Mouse (Mus musculus): ENCODE measurements at regions not wholly inside any gene's neighbourhood (a gene's known extent, or its start where the extent isn't known, plus 50 kb on each side); places are given as distances from the start of the nearest gene placed in this dataset.

DNA sequence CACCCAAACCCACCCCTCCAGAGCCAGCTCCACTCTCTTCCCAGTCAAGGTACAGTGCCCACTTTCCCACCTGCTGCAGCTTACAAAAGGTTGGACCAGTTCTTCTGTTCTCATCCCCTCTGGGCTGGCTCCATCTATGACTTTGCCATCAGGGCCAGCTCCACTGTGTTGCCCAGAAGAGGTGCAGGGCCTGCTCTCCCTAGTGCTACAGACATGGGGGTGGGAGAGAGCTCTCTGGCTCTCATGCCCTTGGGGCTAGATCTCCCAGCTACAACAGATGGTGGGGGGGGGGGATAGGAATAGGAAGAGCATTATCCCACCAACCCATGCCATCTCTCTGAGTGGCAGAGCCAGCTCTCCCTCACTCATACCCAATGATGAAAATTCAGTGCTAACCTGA, 219.6 kb upstream of the G2e3 start:
- no peak for DNase-seq (ENCODE audit: low spot score in 2 of 2)

DNA sequence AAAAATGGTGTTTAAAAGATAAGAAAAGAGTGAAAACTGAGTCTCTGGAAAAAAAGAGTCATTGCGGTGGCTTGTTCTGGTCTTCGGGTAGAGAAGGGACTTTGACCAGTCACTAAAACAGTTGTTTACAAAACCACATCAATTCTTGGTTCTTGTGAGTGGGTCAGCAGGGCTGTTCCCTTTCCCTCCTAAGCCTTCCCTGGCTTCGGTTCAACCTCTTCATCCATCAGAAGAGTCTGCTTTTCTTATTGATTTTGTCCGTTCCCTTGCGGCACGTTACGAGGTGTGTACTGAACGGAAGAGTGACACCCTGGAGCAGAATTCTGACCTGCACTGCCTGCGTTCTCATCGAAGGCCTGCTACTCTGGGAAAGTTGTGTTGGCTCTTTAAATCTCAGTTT, 229.1 kb upstream of the G2e3 start:
- DNase-seq (ENCODE audit: low spot score in 2 of 2), result no peak

DNA sequence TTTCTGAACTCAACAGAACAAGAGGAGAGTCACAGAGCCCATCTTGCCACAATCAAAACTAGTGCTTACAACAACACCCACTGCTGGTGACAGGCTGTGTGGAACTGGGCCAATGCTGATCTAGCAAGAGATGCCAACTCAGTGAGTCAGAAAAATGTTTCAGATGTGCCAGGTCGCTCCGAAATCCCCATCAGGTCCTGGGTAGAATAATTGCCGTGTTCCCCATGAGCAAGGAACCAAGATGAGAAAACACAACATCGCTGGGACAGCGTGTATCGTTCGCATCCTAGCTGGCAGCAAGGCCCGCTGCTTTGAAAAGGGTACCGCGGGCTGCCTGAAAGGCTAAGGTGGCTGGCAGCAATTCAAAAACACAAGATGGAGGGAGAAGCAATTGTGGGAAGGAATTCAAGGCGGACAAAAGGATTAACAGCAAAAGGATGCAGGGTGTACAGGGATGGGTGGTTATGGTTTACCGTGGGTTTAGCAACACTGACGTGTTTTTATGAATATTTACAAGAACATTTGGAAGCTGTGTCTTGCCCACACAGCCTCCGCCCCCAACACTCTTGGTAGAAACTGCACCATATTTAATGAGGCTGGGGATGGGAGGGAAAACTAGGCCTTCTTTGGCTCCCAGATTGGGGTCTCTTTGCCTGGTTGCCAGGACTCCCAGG, 229.7 kb upstream of the G2e3 start:
- peak; percentile 96 to 97 for DNase-seq (ENCODE audit: low spot score in 2 of 2)

DNA sequence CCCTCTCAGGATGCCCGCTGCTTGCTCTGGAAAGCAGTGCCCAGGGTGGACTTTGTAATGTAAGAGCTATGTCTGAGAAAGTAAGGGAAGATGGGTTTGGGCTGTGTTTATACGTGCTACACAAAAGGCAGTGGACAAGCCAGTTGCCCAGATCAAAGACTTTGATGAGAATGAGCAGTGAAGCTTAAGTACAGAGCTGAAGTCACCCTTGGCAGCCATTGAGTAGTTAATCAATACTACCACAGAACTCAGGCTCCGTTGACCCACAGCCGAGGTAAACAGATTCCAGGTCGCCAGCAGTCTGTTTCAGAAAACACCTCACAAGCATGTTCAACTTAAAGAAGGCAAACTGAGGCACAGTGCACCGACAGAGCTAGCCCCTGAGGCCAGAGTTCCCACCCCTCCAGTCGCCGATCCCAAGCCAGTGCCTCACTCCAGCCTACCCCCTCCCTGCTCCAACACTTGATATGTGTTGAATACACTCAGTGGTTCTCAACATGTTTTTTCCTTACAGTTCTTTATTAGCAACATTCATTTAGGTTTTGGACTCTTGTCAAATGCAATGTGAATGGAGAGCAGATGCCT, 230.3 kb upstream of the G2e3 start:
- DNase-seq (ENCODE audit: low spot score in 2 of 2), result no peak

DNA sequence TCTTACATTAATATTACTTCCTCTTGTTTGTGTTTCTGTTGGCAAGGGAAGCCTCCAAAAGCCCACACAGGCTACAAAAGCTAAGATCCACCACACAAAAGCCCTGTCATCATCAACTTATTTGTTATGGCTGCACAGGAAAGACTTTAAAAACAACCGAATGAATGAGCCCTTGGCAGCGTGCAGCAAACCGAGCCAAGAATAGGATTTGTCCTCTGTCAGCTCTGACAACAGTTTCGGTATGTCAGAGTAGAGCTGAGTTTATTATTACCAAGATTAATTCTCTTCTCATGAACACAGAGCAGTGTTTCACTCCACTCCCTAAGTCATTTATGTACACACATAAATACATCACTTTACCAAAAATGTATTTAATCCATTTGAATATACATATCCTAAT, 236.1 kb upstream of the G2e3 start:
- no peak for DNase-seq (ENCODE audit: low spot score in 2 of 2)

DNA sequence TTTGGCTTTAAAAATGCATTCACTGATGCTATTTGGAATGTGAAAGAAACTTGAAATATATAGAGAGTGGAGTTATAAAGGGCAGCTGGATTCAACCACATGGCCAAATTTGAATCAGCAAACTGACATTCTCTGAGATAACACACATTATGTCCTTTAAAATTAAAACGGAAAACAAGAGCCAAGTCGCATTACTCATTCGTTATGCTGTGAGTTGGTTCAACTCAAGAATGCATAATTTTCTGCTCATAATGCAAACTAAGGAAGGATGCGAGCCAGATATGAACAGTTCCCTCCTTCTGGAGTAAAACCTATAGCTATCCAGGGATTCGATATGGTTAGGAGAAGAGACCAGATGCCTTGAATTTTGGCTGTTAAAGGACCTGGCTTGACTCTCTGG, 239.8 kb upstream of the G2e3 start:
- peak in 1 of 2 experiments; percentile 17 for DNase-seq (ENCODE audit: low spot score in 2 of 2)

DNA sequence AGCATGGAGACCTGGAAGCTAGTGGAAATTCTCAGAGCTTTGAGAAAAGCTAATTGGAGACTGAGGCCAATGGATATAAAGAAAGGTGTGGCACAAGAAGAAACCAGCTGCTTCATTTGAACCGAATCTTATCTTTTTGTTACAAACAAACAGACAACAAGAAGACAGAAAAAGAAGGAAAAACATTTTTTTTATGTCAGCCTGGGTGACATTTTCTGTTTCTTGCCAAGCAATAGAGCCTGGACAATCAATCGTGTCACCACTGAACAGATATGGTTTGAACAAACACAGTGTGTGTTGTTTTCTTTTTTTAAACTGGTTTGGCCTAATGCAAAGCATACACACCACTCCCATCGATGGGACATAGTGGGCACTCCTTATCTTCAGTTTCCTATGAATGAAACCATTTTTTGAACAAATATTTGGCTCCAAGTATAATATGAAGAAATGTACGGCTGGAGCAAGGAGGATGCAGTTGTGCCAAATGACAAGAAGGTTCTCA, 244.3 kb upstream of the G2e3 start:
- no peak for DNase-seq (ENCODE audit: low spot score in 2 of 2)

DNA sequence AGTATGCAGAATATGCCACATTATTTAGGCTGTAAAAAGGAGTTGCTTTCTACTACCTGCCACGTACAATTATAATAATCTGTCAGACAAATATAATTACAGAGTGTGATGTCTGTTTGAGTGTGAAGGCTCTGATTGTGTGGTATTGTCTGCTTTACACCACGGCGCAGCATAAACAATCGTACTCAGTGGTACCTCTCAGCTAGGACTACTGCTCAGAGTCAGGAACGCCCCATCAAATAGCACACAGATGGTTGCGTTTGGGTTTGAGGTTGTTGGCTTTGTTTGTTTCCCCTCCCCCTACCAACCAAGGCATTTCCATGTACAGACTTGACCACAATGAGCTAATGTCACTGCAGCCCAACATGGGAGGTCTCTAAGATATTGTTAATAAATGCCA, 246.2 kb upstream of the G2e3 start:
- no peak for DNase-seq (ENCODE audit: low spot score in 2 of 2)

DNA sequence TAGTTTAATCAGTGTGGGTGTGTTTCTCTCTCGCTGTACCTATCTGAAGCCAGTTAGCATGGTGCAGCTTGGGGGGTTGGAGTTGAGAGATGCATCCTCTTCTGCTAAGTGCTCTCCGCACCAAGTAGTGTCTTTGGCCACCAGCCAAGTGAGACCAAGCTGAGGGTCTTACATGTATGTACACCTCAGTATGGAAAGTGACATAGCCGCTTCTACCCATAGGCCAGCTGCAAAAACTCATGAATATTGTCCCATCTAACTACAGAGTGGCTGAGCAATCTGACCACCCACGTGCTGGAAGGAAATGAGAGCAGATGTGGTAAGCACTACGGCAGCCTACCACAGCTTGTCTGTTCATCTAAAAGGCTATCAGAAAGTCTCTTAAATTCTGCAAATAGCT, 247.0 kb upstream of the G2e3 start:
- DNase-seq (ENCODE audit: low spot score in 2 of 2), result peak; percentile 40 to 64

DNA sequence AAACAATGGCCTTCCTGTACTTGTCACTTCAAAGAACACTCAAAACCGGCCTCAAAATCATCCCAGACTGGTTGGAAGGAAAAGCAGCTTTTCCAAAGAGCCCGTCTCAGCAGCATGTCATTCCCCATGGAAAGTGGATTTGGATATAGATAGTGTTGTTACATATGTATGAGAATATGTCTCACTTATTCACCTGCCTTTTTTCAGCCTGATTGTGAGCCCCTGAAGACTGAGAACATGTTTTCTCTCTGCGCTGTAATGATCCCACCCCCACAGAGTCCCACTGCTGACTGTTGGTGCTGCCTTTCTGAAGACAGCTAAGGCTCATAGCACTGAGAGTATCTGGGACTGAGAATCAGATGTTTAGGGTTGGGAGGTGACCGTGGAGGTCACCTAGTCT, 251.9 kb upstream of the G2e3 start:
- no peak for DNase-seq (ENCODE audit: low spot score in 2 of 2)

DNA sequence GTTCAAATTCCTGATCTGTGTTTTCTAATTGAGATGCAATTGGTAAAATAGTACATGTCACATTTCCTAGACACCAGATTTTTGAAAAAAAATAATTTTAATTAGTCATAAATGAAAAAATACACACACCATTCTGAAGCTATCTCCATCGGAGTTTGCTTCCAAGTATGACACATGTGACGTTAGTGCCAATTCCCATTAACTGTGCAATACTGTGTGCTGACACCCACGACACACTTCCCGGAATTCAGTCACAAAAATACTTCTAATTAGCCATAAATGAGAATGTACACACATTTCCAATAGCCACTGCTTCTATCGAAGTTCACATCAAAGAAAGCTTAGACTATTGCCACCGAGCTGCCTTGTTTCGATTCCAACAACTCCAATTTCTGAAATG, 258.5 kb upstream of the G2e3 start:
- no peak for DNase-seq (ENCODE audit: low spot score in 2 of 2)

DNA sequence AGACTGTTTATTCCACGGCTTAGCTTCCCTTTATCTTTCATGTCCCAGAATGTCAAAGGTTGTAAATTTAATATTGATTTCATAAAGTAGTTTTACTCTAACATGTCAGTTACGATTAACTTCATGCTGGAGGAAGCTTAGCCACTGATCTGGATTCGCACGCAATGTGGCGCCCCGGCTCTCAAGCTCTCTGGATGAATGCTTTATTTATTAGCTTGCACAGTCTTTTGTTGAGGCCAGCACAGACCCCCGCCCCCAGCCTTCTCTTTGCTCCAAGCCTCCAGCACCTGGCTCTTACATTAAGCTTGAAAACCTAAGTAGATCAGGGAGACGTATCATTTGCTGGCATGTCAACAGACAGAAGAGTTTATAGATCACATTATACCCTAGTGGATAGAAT, 266.1 kb upstream of the G2e3 start:
- DNase-seq (ENCODE audit: low spot score in 2 of 2), result no peak

DNA sequence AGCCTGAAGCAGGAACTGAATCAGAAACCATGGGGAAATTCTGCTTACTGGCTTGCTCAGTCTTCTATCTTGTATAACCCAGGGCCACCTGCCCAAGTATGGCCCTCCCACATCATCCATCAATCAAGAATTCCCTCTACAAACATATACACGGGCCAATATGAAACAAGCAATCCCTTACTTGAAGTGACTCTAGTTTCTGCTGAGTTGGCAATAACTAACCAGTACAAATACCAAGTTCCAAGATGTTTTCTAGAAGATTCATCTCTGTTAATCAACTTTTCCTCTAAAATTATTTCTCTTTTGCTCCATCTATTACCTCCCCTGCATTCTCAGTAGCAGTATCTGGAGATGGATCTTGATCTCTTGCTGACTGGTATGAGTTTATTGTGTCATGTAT, 274.4 kb upstream of the G2e3 start:
- DNase-seq (ENCODE audit: low spot score in 2 of 2), result no peak

DNA sequence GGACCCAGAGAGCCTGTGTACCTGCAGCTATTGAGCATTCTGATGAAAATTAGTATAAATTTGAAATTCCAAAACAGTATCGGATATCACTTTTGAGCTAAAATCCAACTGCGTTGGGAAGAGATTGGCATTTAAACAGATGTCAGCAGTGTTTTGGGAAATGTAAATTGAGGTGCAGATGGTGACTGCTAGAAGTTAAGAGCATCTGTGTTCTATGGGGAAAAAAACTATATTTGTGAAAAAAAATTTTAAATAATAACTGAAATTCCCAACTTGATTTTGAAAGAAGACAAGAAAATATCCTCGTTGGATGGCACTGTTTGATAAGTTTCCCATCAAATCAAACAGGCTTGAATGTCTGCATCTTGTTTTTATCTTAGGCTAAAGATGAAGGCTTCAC, 286.9 kb upstream of the G2e3 start:
- no peak for DNase-seq (ENCODE audit: low spot score in 2 of 2)

DNA sequence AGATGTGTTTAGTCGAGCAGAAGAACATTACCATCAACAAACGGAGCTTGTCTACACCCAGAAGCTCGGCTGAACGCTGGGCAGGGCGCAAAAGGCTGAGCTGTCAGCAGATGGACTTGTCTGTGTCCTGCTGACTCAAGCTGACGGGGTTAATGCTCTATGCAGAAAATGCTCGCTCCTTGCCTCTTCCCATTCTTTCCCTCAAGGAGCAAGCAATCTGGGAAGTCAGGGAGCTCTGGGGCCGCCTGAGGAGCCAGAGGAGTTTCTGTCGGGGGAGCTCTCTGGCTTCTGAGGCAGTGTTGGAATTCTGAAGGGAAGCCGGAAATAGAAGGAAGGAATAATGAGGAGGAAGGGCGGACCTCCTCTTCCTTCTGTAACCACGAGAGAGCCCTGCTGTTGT, 289.3 kb upstream of the G2e3 start:
- peak in 1 of 2 experiments; percentile 21 for DNase-seq (ENCODE audit: low spot score in 2 of 2)

DNA sequence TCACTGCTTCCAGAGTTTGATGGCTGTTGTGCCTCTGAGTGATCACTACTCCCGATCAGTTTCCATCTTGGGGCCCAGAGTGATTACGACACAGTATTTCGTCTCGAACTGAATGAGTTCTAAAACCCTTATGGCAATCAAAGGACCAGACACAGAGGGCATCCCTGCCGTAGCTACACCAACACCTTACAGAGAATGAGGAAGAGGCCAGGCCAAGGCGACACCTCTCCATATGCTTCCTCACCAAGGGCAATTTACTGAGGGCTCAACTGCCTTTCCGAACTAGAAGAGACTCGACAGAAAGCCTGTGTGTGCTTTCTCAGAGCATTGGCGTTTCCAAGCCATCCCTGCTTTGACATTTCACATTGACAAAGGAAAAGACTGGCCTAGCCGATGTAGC, 289.8 kb upstream of the G2e3 start:
- DNase-seq (ENCODE audit: low spot score in 2 of 2), result no peak

DNA sequence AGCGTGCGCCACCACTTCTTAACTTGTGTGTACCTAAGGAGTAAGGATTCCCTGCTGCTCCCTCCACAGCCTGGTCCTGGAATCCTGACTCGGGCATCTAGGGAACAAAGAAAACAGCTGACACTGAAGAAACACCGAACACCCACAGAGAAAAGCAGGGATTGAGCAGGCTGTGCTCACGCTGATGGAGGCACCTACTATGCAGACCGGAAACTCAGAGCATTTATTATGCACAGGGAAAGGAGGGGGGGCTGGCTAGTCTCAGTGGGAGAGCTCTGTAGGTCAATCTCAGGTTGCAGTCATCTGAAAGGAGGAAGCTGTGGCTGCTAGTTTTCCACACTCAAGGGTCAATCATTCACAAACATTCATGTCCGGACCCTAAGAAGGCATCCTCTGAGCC, 300.7 kb upstream of the G2e3 start:
- DNase-seq (ENCODE audit: low spot score in 2 of 2), result no peak

DNA sequence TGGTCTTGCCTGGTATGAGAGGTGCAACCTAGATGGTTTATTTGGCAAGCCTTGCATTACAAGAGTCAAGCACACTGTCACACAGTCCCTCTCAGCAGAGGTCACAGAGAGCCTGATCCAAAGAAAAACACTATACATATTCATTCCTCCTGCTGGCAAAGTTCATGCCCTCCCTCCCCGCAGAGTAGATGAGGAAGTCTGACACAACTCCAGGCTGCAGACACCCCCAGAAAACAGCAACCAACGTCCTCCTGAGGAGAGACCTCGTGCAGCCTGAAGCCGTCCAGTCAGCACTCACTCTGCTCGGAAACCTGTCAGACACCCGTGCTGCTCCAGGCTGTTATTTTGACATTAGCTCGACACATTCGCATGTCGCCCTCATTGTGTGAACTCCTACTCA, 302.4 kb upstream of the G2e3 start:
- no peak for DNase-seq (ENCODE audit: low spot score in 2 of 2)

DNA sequence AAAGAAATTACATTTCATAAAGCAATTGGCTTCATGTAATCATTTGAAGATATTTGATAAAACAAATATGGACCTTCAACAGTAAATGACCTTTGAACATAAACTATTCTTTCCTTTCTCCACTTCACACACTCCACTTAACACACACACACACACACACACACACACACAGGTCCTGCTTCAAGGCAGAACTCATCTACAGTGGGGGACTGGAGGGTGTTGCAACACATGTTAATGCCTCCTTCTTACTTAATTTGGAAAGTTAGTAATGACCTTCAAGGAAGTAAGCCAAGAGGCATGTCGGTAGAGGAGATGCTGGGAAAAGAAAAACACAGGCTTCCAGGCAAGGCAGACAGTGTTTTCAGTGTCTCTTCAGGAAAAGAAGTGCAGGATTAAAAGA, 302.8 kb upstream of the G2e3 start:
- no peak for DNase-seq (ENCODE audit: low spot score in 2 of 2)

DNA sequence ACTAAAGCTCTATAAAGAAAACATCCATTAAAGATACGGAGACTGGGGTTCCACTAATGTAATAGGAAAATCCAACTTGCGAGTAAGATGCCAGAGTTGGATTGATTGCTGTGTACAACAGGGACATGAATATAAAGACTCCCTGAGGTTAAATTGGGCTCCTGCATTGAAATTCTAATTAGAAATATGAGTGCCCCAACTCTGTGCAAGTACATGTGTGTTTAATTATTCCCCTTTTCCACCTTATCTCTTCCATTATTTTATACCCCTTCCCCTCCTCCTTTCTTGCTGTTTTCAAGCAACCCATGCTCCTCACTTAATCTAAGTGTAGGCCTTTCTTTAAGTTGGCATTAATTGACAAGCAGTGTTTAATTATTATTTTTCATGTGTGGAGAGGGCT, 315.7 kb upstream of the G2e3 start:
- no peak for DNase-seq (ENCODE audit: low spot score in 2 of 2)

DNA sequence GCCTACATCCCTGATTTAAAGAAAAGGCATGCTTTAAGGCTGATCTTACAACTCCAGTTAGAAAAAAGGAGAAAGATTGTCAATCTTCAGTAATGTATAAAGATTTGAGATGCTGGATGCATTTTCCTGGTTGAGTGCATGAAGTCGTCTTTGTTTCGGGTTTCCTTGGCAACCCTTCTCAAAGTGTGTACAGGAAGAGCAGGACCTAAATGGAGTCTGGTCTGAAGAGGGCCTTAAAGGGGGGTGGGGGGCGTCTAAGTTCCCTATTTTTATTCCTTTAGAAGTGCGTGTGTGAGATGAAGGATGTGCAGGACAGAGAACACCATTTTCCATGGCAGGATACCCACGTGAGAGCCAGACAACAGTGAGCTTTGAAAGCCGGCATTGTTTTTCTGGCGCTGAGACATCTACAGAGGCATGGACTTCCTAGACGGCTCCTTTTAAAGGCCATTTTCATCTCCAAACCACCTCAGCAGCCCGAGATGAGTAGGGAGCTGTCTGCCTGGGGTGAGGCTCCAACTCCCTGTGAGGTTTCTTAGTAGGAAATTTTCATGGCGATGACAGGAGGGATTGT, 319.2 kb upstream of the G2e3 start:
- no peak for DNase-seq (ENCODE audit: low spot score in 2 of 2)

DNA sequence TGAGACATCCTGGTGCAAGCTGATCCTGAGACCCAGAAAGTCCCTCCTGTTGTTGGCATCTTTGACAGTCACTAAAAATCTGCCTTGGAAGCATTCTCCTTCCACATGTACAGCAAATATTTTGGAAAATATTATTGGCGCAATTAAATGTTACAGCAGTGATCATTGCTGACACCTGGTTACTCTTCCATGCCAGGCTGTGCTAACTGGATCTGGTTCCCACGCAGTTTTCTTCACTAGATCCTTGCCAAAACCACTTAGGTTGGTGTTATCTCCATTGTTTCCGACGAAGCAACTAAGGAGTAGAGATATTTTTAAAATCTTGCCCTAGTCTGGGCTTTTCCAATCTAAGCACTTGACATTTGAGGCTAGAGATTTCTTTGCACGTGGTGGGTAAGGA, 321.8 kb upstream of the G2e3 start:
- DNase-seq (ENCODE audit: low spot score in 2 of 2), result peak in 1 of 2 experiments; percentile 21

DNA sequence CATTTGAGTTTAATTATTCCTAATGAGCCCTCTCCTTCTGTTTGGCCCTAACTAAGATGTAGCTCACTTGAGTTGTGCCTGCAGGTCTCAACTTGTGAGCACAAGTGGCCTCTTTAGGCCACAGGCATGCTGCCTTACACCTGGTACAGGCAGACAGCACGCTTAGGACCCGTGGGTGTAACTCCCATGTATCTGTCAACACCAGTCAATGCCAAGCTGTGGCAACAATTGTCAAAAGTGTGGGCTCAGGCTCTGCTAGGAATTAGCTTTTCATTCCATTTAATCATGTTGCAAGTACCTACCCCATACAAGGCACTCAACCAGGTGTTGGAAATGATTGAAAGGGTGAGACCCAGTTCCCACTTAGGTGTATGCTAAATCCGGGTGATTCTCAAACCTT, 322.3 kb upstream of the G2e3 start:
- no peak for DNase-seq (ENCODE audit: low spot score in 2 of 2)

Data from layer of hippocampus, adult 8-10 months (tissue).